Mouse (Mus musculus) heart, adult 2 months (tissue): Measurements from ENCODE around the gene Kank2. TPM values are rescaled to one million over a fixed set of nuclear protein-coding genes. Genes with fewer than 3 reads are reported as not detected.

Experiments used
- DNase-seq, 2 experiments: peaks; one replicate each; pipeline ENCODE4 v3.0.0; 2021
- H3K27ac ChIP-seq: fragments of 200-600 bp; 2 replicates; pipeline ENCODE4 v1.8.1; 2022
- H3K27me3 ChIP-seq: fragments of 200-500 bp; 2 replicates; pipeline ENCODE4 v1.6.1; 2012; ENCODE audit warnings: mild to moderate bottlenecking, low read length, inconsistent platforms, mixed read lengths; ENCODE audit not compliant: control insufficient read depth, insufficient read depth
- H3K36me3 ChIP-seq: fragments of 200-500 bp; 2 replicates; pipeline ENCODE4 v1.6.1; 2012; ENCODE audit warnings: low read length, inconsistent platforms; ENCODE audit not compliant: control insufficient read depth, insufficient read depth
- H3K4me1 ChIP-seq: fragments of 200-500 bp; 2 replicates; pipeline ENCODE4 v1.6.1; 2011; ENCODE audit warnings: low read length; ENCODE audit not compliant: control insufficient read depth, insufficient read depth
- H3K4me3 ChIP-seq: fragments of 200-600 bp; 2 replicates; pipeline ENCODE4 v1.8.1; 2022
- H3K79me2 ChIP-seq: fragments of 200-500 bp; replicated peaks from 2 replicates; pipeline ENCODE4 v1.6.1; 2012; ENCODE audit warnings: mild to moderate bottlenecking, inconsistent platforms, low read length, moderate library complexity, mixed read lengths; ENCODE audit not compliant: control insufficient read depth, insufficient read depth
- H3K9ac ChIP-seq: fragments of 200-500 bp; 2 replicates; pipeline ENCODE4 v1.6.1; 2012; ENCODE audit warnings: low read depth, mild to moderate bottlenecking, control low read depth, inconsistent platforms, low read length, mixed read lengths
- CTCF ChIP-seq: fragments of 200-600 bp; IDR thresholded peaks from 2 replicates; pipeline ENCODE4 v1.8.1; 2022; ENCODE audit warnings: antibody characterized with exemption, mild to moderate bottlenecking, moderate library complexity
- EP300 ChIP-seq: fragments of 200-500 bp; IDR thresholded peaks from 2 replicates; pipeline ENCODE4 v1.6.1; 2011; ENCODE audit warnings: low read depth, low read length, control low read depth; ENCODE audit not compliant: insufficient read depth
- POLR2A ChIP-seq: fragments of 200-500 bp; IDR thresholded peaks from 2 replicates; pipeline ENCODE4 v1.6.1; 2011; ENCODE audit warnings: mild to moderate bottlenecking, low read depth, low read length, control low read depth; ENCODE audit not compliant: insufficient read depth
- WGBS: fragments of 180-500 bp; shearing (Covaris S2); methylation state at CpG from one replicate; pipeline ENCODE4 v1.1.7; 2018; 5-methylcytosine and 5-hydroxymethylcytosine counted together
- intact Hi-C: fragments of 180-260 bp; cut with DNase I; formaldehyde crosslinking; loops from one replicate; pipeline ENCODE4 v1.15.1; 2025
- polyA plus RNA-seq: library from polyadenylated mRNA; depleted of rRNA; stranded (reverse); fragments of >200 nt; gene quantifications from 2 replicates; pipeline ENCODE4 v1.2.3, GENCODE M21; 2012
- total RNA-seq, 2 experiments: library from RNA; stranded (reverse); gene quantifications; 2 replicates each; pipeline ENCODE4 v1.2.3; 2021

Kank2 gene
- total and polyA plus RNA-seq, 3 experiments: 45.3 to 62.9 (median 57.3) TPM

DNA sequence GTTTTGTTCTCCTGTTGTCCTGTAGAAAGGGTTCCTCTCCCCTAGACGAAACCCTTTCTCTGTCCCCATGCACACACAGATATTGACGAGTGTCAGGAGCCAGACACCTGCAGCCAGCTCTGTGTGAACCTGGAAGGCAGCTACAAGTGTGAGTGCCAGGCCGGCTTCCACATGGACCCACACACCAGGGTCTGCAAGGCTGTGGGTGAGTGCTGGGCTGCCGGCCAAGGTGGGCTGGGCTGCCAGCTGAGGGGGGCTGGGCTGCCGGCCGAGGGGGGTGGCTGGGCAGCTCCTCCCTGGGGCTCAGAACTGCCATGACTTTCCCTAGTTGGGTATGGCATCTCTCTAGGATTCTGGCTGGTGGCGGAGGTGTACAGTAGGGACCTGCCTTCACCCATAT lies 59.8 kb downstream of the Kank2 start:
- DNase-seq: no peak
- TF ChIP-seq CTCF (no peak), POLR2A (no peak), EP300 (no peak)
- WGBS: 79% methylated on average over 7 of the region's 7 CpGs
- Histone ChIP-seq H3K27ac (no peak overlapping the region), H3K27me3 (no peaks in the 10 kb centered on the region), H3K4me1 (no peaks in the 10 kb centered on the region), H3K79me2 (no peaks in the 10 kb centered on the region), H3K36me3 (no peaks in the 10 kb centered on the region), H3K4me3 (no peak overlapping the region), H3K9ac (no peak overlapping the region)
- intact Hi-C loops: no loop called here

DNA sequence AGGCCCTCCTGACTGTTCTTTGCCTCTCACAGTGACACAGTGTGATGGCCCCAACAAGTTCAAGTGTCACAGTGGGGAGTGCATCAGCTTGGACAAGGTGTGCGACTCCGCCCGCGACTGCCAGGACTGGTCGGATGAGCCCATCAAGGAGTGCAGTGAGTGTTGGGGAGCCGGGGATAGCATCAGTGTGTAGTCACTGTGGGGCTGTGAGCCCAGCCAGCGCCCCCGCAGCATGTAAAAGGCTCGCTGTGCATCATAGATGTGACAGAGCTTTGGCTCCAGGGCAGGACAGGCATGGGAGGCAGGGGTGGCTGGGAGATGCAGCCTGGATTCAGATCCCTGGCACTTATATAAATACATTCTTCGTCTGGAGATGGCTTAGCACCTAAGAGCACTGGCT lies 61.4 kb downstream of the Kank2 start:
- intact Hi-C loops: no loop called here
- DNase-seq: no peak
- H3K27me3 ChIP-seq: no peaks in the 10 kb centered on the region
- H3K36me3 ChIP-seq: no peaks in the 10 kb centered on the region
- H3K9ac ChIP-seq: no peak overlapping the region
- no peak overlapping the region for H3K27ac ChIP-seq
- H3K79me2 ChIP-seq: no peaks in the 10 kb centered on the region
- no peak for TF ChIP-seq CTCF
- no peak for TF ChIP-seq EP300
- TF ChIP-seq POLR2A: no peak
- no peak overlapping the region for H3K4me3 ChIP-seq
- 97% methylated on average over 10 of the region's 10 CpGs for WGBS
- H3K4me1 ChIP-seq: no peaks in the 10 kb centered on the region

DNA sequence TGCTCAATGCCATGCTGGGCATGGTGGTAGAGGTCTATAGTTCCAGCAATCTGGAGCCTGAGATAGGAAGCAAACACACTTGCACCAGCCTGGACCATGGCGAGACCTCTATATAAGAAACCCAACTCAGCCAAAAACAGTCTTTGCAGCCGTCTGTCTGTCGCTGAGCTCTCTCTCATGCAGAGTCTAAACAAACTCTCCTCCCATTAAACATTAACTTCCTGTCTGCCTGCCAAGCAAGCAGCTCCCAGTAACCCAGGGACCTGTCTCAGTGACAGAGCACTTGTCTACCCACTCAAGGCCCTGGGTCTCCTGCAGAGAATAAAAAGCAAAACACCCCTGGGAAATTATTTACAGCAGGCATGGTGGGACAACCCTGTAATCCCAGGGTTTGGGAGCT lies 62.0 kb downstream of the Kank2 start:
- TF ChIP-seq POLR2A (no peak), CTCF (no peak), EP300 (no peak)
- DNase-seq: no peak
- WGBS: 74% methylated on average over 3 of the region's 3 CpGs
- intact Hi-C loops: no loop called here
- no peak overlapping the region for H3K4me3 ChIP-seq
- H3K36me3 ChIP-seq: no peaks in the 10 kb centered on the region
- H3K79me2 ChIP-seq: no peaks in the 10 kb centered on the region
- H3K9ac ChIP-seq: no peak overlapping the region
- no peak overlapping the region for H3K27ac ChIP-seq
- H3K27me3 ChIP-seq: no peaks in the 10 kb centered on the region
- no peaks in the 10 kb centered on the region for H3K4me1 ChIP-seq

DNA sequence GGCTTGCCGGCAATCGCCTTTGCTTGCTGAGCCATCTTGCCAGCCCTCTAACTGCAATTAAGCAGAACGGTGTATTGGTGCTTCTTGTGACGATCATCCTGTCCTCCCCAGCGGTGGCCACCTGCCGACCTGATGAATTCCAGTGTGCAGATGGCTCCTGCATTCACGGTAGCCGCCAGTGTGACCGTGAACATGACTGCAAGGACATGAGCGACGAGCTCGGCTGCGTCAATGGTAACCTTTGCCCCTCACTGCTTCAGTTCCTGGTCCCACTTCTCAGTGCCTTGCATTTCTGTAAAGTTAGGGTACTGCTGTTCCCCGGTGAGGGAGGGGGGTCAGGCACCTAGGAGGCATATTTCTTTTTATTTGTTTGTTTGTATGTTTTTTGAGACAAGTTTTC lies 63.4 kb downstream of the Kank2 start:
- TF ChIP-seq EP300 (no peak), POLR2A (no peak), CTCF (no peak)
- no peak for DNase-seq
- H3K27ac ChIP-seq: no peak overlapping the region
- no peaks in the 10 kb centered on the region for H3K4me1 ChIP-seq
- no peaks in the 10 kb centered on the region for H3K79me2 ChIP-seq
- H3K4me3 ChIP-seq: no peak overlapping the region
- 94% methylated on average over 14 of the region's 14 CpGs for WGBS
- H3K36me3 ChIP-seq: no peaks in the 10 kb centered on the region
- no peak overlapping the region for H3K9ac ChIP-seq
- intact Hi-C loops: no loop called here
- H3K27me3 ChIP-seq: no peaks in the 10 kb centered on the region

DNA sequence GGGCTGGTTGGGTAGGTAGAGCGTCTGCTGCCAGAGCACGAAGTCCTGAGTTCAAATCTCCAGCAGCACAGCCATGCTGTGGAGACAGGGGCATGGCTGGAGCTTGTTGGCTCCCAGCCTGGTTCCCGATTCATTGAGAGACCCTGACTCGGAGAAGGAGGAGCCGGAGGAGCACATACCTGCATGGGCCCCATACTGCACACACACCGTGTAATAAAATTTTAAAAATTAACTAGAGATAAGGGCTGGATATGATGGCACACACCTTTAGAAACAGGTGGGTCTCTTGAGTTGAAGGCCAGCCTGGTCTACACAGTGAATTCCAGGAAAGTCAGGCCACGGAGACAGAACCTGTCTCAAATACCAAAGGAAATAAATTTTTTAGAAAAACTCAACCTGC lies 64.6 kb downstream of the Kank2 start:
- Histone ChIP-seq H3K79me2 (no peaks in the 10 kb centered on the region), H3K27ac (no peak overlapping the region), H3K36me3 (no peaks in the 10 kb centered on the region), H3K27me3 (no peaks in the 10 kb centered on the region), H3K4me3 (no peak overlapping the region), H3K4me1 (peaks cover 2% of the 10 kb centered on the region; the same call in 1 of the 2 replicates), H3K9ac (no peak overlapping the region)
- DNase-seq: no peak
- WGBS: 96% methylated on average over 7 of the region's 7 CpGs
- intact Hi-C loops: no loop called here
- no peak for TF ChIP-seq EP300
- no peak for TF ChIP-seq CTCF
- TF ChIP-seq POLR2A: no peak

DNA sequence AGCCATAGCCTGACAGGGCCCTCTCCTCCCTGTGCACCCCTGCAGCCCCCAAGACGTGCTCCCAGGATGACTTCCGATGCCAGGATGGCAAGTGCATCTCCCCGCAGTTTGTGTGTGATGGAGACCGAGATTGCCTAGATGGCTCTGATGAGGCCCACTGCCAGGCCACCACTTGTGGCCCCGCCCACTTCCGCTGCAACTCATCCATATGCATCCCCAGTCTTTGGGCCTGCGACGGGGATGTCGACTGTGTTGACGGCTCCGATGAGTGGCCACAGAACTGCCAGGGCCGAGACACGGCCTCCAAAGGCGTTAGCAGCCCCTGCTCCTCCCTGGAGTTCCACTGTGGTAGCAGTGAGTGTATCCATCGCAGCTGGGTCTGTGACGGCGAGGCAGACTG lies 65.1 kb downstream of the Kank2 start:
- intact Hi-C loops: no loop called here
- Histone ChIP-seq H3K27ac (no peak overlapping the region), H3K4me3 (no peak overlapping the region), H3K36me3 (no peaks in the 10 kb centered on the region), H3K4me1 (peaks cover 2% of the 10 kb centered on the region; the same call in 1 of the 2 replicates), H3K27me3 (no peaks in the 10 kb centered on the region), H3K9ac (no peak overlapping the region), H3K79me2 (no peaks in the 10 kb centered on the region)
- no peak for DNase-seq
- TF ChIP-seq EP300 (no peak), CTCF (no peak), POLR2A (no peak)
- 95% methylated on average over 17 of the region's 17 CpGs for WGBS
